Mouse (Mus musculus): ENCODE results near the gene Dcaf6. TPM values are rescaled to one million over a fixed set of nuclear protein-coding genes. Genes with fewer than 3 reads are reported as not detected.
A peak's percentile ranks its signal among the peaks of the same experiment; 100 is the strongest.
"Not testable (repeated sequence)": the region's sequence is repeated elsewhere in the genome, so short reads cannot be mapped to it uniquely, and the experiment has no call there.

Gene Dcaf6
- total RNA-seq, 2 experiments from 2014 or later, result 276 to 287 TPM

DNA sequence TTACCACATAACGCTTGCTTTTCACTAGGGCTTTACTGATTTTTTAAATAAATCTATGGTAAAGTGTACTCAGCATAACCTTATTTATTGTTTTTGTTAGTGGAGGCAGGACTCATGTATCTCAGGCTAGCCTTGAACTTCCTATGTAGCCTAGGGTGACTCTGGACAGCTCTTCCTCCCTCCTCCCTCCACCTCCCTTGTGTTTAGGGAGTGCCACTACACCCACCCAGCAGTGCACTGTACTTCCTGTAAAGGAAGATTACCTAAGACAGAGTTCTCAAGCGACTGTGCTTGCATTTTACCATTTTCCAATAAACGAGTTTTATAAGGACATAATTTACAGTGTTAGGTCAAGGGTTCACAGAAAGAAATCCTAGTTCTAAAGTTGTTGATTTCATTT lies 127.5 kb downstream of the Dcaf6 start:
- DNase-seq, result no peak
- intact Hi-C loops (cut with DNase I), result no loop called here
- Histone ChIP-seq H3K27ac (no peak overlapping the region), H3K4me3 (no peak overlapping the region)
- no peak for TF ChIP-seq CTCF (IDR thresholded peaks at IDR 0.05)

DNA sequence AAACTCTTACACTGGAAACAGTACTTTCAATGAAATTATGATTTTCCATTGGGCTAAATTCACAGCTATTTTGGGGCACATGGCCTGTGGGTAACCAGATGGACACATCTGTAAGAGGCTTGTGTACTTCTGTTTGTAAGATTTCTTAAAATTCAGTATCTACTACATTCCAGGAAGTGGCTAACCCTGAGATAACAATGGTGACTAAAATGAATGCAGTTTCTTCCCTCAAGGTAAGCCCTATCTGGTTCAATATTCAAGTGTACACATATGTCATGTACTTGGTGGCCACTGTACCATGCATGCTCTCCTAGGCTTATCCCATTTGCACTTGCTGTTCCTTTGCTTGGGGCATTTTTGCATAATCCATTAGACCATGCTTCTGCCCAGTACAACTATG lies 129.4 kb downstream of the Dcaf6 start:
- DNase-seq, result no peak
- TF ChIP-seq CTCF (IDR thresholded peaks at IDR 0.05), result no peak
- intact Hi-C loops (cut with DNase I), result no loop called here
- no peak overlapping the region for H3K27ac ChIP-seq
- H3K4me3 ChIP-seq, result no peak overlapping the region

DNA sequence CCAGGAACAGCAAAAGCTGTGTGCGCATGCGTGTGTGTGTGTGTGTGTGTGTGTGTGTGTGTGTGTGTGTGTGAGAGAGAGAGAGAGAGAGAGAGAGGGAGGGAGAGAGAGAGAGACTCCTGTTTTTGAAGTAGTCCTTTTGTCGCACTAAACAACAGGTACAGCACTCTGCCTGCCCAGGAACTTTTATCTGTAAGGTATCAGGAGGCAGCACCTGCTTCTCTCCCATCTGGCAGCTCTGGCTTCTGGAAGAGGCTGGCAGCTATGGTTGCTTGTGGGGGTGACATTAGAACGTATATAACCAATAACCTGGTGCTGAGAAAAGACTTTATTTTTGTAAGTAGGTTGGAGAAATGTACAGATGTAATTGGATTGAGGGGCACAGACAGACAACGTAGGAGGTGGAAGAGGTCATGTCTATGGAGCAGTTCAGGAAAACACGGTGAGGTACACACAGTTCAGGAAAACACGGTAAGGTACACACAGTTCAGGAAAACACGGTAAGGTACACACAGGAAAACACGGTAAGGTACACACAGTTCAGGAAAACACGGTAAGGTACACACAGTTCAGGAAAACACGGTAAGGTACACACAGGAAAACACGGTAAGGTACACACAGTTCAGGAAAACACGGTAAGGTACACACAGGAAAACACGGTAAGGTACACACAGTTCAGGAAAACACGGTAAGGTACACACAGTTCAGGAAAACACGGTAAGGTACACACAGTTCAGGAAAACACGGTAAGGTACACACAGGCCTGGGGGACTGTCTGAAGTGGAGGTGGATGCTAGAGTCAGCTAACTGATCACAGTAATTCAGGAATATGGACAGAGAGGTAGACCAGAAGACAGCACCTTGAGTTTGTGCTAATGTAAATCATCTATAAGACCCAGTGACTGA lies 131.6 kb downstream of the Dcaf6 start:
- H3K4me3 ChIP-seq; H3K27ac ChIP-seq; intact Hi-C loops (cut with DNase I); DNase-seq: not testable (repeated sequence)

DNA sequence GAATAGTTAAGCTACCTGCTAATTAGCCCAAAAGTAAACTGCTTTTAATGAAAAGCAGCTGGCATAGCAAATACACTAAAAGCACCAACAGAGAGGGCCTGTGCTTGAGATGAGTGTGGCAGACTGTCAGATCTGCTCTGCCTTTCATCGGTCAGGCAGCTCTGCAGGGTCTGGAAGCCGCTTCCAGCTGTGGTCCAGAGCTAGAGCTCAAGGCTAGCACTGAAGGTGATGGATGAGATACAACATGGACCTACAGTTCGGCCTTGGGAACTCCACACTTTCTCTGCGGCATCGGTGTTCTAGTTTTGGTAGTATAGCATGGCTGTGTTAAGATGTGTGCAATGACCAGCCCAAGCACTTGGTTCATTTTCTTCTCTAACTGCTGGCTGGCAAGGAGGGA lies 132.4 kb downstream of the Dcaf6 start:
- Histone ChIP-seq H3K27ac (peak overlapping the region; percentile 28; the same call in 1 of the 2 replicates), H3K4me3 (no peak overlapping the region)
- DNase-seq, result no peak
- intact Hi-C loops (cut with DNase I), result no loop called here
- no peak for TF ChIP-seq CTCF (IDR thresholded peaks at IDR 0.05)

DNA sequence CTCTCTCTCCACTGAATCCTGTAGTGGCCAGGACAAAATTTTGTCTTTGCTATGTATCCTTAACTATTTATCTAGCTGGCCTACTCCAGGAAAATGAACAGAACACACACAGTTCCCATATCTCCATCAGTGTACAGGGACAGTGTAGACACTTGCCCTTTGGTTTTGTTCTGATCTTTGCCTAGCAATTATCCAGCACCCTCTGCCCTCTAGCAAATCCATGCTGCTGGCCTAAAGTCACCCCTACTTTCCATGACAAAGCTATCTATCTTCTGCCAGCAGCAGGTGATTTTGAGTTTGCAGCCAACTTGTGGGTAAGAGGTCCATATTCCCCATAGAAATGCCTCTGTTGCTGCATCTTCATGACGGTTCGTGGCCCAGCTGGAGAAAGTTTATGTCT lies 132.9 kb downstream of the Dcaf6 start:
- H3K27ac ChIP-seq, result no peak overlapping the region
- intact Hi-C loops (cut with DNase I), result no loop called here
- no peak for DNase-seq
- TF ChIP-seq CTCF (IDR thresholded peaks at IDR 0.05), result no peak
- H3K4me3 ChIP-seq, result no peak overlapping the region

DNA sequence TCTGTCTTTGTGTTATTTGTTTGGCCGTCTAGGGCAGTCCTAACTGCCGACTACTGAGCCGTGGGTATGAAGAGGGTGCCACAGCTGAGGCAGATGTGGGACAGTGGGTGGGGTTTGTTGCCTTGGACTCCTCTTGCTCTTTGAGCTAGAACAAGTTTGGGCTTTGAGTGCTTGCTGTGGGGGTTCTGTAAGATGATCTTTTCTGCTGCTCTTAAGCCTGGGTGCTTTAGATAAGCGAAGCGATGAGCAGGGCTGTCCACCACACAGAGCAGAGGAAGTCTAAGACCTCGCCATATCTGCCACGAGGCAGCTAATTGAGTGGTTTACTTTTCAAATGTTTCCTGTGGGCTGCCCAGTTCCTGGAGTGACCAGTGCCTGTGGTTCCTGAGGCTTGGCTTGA lies 137.3 kb downstream of the Dcaf6 start:
- intact Hi-C loops (cut with DNase I), result loop anchor here (5.0 kb wide), 1 partner anchor 86 kb away; the partner anchor contains the start of gene Tiprl
- no peak for TF ChIP-seq CTCF (IDR thresholded peaks at IDR 0.05)
- H3K4me3 ChIP-seq, result no peak overlapping the region
- DNase-seq, result no peak
- no peak overlapping the region for H3K27ac ChIP-seq

DNA sequence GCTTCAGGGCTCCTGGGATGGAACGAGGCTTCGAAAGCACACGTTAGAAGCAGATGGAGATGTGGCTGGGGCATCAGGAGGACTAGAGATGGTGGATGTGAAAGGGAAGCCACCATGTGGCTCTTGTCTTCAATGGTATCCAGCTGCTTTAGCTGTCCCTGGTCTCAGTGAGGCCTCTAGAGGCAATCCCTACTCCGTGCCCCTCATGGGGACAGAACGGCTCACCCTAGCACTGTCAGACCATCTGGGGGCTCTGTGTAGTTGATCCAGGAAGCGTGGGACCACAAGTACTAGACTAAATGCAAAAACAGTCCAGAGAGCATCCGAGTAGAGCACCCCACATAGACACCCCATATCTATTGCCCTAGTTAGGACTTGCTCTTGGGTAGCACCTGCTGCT lies 138.4 kb downstream of the Dcaf6 start:
- no peak overlapping the region for H3K27ac ChIP-seq
- TF ChIP-seq CTCF (IDR thresholded peaks at IDR 0.05), result no peak
- H3K4me3 ChIP-seq, result no peak overlapping the region
- intact Hi-C loops (cut with DNase I), result loop anchor here (5.0 kb wide), 1 partner anchor 85 kb away; the partner anchor contains the start of gene Tiprl
- no peak for DNase-seq

DNA sequence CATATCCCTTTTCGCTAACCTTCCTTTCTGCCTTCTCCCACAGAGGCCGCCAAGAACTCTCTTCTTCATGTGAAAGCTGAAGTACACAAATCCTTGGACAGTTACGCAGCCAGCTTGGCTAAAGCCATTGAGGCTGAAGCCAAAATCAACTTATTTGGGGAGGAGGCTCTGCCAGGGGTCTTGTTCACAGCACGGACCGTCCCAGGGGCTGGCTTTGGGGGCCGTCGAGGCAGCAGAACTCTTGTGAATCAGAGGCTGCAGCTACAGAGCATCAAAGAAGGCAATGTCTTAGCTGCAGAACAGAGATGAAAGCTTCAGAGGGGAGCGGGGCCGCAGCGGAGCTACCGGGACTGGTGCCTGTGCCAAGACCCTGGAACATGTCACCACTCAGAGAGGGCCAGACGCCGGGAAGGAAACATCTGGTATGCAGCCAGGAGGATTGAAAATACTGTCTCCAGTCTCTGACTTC lies 138.8 kb downstream of the Dcaf6 start:
- Histone ChIP-seq H3K4me3 (no peak overlapping the region), H3K27ac (no peak overlapping the region; the same call in 1 of the 2 replicates)
- no peak for TF ChIP-seq CTCF (IDR thresholded peaks at IDR 0.05)
- intact Hi-C loops (cut with DNase I), result loop anchor here (5.0 kb wide), 1 partner anchor 84 kb away; the partner anchor contains the start of gene Tiprl
- peak; percentile 50 for DNase-seq

DNA sequence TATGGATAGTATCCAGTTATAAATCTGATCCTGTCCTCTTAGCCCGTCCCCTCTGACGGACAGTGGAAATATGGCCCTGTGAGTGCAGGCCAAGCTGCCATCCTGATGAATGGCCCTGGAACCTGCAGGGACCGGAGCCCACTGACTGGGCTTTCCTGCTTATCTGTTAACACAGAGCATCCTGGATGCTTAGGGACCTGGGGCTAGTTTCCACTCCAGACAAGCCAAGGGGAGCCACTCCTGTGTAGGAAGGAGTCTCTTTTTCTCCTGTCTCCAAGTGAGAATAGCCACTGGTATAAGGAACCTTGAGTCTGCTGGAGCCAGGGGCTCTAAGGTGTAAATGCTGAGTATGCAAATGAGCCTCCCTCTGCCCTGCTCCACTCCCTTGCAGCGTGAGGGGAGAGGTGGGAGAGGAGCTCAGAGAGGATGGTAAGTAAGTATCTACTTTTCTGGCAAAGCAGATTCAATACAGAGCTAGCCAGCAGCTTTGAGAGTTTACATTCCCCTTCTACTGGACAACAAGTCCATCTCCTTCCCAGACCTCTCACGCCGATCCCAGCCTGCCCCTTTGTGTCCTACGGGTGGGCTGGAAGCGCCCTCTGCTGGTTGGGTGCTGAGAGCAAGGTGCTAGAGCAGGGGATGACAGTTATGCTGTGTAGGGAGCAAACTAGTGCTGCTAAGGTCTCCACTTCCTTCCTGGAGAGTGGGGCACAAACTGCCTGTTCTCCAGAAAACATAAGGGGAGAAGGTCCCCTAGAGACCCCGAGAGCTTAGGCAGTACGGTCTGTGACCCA lies 139.9 kb downstream of the Dcaf6 start:
- H3K27ac ChIP-seq, result peak overlapping the region; percentile 3; the same call in 1 of the 2 replicates
- peak; percentile 89 for DNase-seq
- intact Hi-C loops (cut with DNase I), result loop anchor here (5.0 kb wide), 1 partner anchor 83 kb away; the partner anchor contains the start of gene Tiprl
- peak; percentile 94 for TF ChIP-seq CTCF (IDR thresholded peaks at IDR 0.05)
- H3K4me3 ChIP-seq, result peak overlapping the region; percentile 27

DNA sequence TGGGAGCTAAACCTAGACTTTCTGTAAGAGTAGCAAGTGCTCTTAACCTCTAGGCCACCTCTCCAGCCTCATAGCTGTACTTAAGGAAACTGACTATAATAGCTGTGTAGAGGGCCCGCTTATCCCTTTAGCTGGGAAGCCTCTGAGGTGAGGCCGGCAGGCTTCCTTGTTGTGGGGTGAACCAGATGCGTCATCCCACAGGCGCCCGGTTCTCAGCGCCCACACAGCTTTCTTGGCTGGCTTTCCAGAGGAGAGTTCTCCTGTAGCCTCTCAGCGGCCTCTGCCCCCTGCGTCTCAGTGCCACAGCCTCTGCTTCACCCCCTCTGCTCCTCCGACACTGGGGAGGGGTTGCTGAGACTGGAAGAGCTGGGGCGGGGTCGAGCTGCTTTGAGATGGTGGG lies 143.9 kb downstream of the Dcaf6 start:
- intact Hi-C loops (cut with DNase I), result no loop called here
- Histone ChIP-seq H3K4me3 (no peak overlapping the region), H3K27ac (no peak overlapping the region)
- TF ChIP-seq CTCF (IDR thresholded peaks at IDR 0.05), result no peak
- DNase-seq, result no peak

DNA sequence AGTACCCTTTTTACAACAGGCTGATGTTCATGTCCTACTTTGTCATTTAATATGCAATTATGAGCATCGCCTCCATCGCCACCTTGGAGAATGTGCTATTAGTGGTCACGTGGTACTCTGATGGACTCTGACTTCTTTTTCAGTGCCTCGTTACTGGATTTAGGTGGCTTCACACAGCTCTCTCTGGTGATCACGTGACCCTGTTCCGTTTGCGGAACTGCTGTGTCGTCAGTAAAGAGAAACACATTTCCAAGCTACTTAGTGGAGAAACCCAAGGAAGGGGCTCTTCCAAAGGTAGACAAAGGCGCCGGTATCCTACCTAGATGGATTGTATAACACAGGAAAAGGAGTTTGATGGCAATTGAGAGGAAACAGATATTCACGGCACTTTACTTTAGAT lies 152.1 kb downstream of the Dcaf6 start:
- DNase-seq, result no peak
- intact Hi-C loops (cut with DNase I), result no loop called here
- Histone ChIP-seq H3K27ac (no peak overlapping the region), H3K4me3 (no peak overlapping the region)
- no peak for TF ChIP-seq CTCF (IDR thresholded peaks at IDR 0.05)

DNA sequence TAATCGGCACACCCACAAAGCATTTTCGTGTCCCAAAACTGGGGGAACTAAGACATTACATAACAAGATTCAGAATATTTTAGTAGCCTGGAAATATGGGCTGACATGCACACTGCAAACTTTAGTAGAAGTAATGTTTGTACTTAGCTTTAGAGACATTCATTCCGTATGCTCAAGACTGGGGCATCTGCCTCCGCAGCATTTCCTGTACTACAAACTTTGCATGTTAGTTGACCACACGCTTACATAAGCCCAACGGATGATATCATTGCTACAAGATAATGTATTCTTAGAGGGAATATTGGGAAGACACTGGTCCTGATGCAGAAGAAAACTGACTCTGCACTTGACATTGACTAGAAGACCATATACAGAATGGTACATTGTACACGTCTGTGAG lies 155.9 kb downstream of the Dcaf6 start:
- TF ChIP-seq CTCF (IDR thresholded peaks at IDR 0.05), result no peak
- DNase-seq, result no peak
- Histone ChIP-seq H3K27ac (no peak overlapping the region), H3K4me3 (no peak overlapping the region)
- intact Hi-C loops (cut with DNase I), result no loop called here

DNA sequence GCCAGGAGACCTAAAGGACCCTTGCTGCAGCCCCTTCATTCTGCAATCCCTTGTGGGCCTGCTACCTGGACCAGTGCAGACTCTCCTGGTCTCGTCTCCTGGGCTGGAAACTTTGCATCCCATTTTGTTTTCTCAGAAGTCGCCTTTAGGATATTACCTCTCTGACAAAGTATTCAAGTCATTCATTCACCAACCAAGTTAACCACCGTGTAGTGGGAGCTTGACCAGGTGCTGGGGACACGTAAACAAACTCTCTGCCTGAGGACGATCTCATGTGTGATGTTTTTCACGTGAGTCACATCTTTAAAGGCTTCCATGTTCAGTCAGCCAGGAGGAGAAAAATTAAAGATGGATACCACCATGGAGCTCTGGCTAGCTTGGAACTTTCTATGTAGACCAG lies 157.1 kb downstream of the Dcaf6 start:
- no peak for DNase-seq
- TF ChIP-seq CTCF (IDR thresholded peaks at IDR 0.05), result no peak
- H3K27ac ChIP-seq, result no peak overlapping the region
- intact Hi-C loops (cut with DNase I), result no loop called here
- H3K4me3 ChIP-seq, result no peak overlapping the region

Data from gastrocnemius, adult 2 months (tissue).